Mouse (Mus musculus) cerebellum, postnatal 4 days (tissue): ENCODE data around the gene Cd34.

Experiments used
- DNase-seq, 2 experiments: peaks; one replicate each; pipeline ENCODE4 v3.0.0; 2022; ENCODE audit warnings: low spot score in 2 of 2, mixed read lengths in 1 of 2

Gene Cd34

GRCm38 (mm10) chr1:194971980-194972379 lies 33.4 kb downstream of the Cd34 start:
- no peak for DNase-seq

- peak; percentile 90 to 94 for DNase-seq
These were observed 37.5 kb downstream of the Cd34 start for GRCm38 (mm10) chr1:194976164-194976516.

GRCm38 (mm10) chr1:194976517-194977370 lies 38.1 kb downstream of the Cd34 start:
- peak; percentile 42 to 52 for DNase-seq

- DNase-seq, result no peak
These were observed 38.7 kb downstream of the Cd34 start for GRCm38 (mm10) chr1:194977371-194977761.

- DNase-seq, result no peak
These were observed 39.5 kb downstream of the Cd34 start for GRCm38 (mm10) chr1:194977946-194978720.

- no peak for DNase-seq
These were observed 42.3 kb downstream of the Cd34 start for GRCm38 (mm10) chr1:194980826-194981435.

- DNase-seq, result no peak
These were observed 44.5 kb downstream of the Cd34 start for GRCm38 (mm10) chr1:194982931-194983690.

GRCm38 (mm10) chr1:194984914-194985313 lies 46.3 kb downstream of the Cd34 start:
- no peak for DNase-seq

GRCm38 (mm10) chr1:194985442-194986210 lies 47.0 kb downstream of the Cd34 start:
- DNase-seq, result no peak

- DNase-seq, result no peak
These were observed 50.4 kb downstream of the Cd34 start for GRCm38 (mm10) chr1:194989024-194989423.

GRCm38 (mm10) chr1:194990976-194991375 lies 52.4 kb downstream of the Cd34 start:
- no peak for DNase-seq

GRCm38 (mm10) chr1:194991654-194992053 lies 53.0 kb downstream of the Cd34 start:
- DNase-seq, result no peak

GRCm38 (mm10) chr1:194992589-194993317 lies 54.1 kb downstream of the Cd34 start:
- no peak for DNase-seq

- no peak for DNase-seq
These were observed 54.9 kb downstream of the Cd34 start for GRCm38 (mm10) chr1:194993409-194993988.

- DNase-seq, result no peak
These were observed 55.6 kb downstream of the Cd34 start for GRCm38 (mm10) chr1:194994262-194994661.

GRCm38 (mm10) chr1:194995196-194995595 lies 56.6 kb downstream of the Cd34 start:
- DNase-seq, result no peak

GRCm38 (mm10) chr1:194998396-194998795 lies 59.8 kb downstream of the Cd34 start:
- no peak for DNase-seq

- no peak for DNase-seq
These were observed 64.7 kb downstream of the Cd34 start for GRCm38 (mm10) chr1:195003328-195003727.

- no peak for DNase-seq
These were observed 65.6 kb downstream of the Cd34 start for GRCm38 (mm10) chr1:195004194-195004593.

- no peak for DNase-seq
These were observed 67.6 kb downstream of the Cd34 start for GRCm38 (mm10) chr1:195006267-195006666.
